In genomic region chr2:84556888-84557514, GRCm38 (mm10) we compare ENCODE assay signal across 8 mouse cellular contexts.
DNase-seq lines count a peak whose midpoint lies in the region; ATAC-seq lines count a peak whose summit lies in the region.

No protein-coding gene starts in this region.

- peak overlapping the region; percentile 2; the same call in 1 of the 2 replicates for H3K4me3 ChIP-seq in kidney, embryonic 16.5 days (ENCODE audit: low read length)
- peak overlapping the region; percentile 25; the same call in 1 of the 2 replicates for H3K4me3 ChIP-seq in heart, embryonic 16.5 days (ENCODE audit: low read length)
- no peak overlapping the region for H3K4me3 ChIP-seq in forebrain, embryonic 14.5 days (ENCODE audit: low read depth, low read length)

- intact Hi-C loops in left cerebral cortex, postnatal 4 days (cut with DNase I): no loop called here

- H3K4me1 ChIP-seq in kidney, embryonic 16.5 days (ENCODE audit: insufficient read depth, low read length): no peaks in the 10 kb centered on the region
- no peaks in the 10 kb centered on the region for H3K4me1 ChIP-seq in heart, embryonic 16.5 days (ENCODE audit: control insufficient read depth, insufficient read depth, low read length)
- H3K4me1 ChIP-seq in forebrain, embryonic 14.5 days (ENCODE audit: control insufficient read depth, insufficient read depth, low read length): no peaks in the 10 kb centered on the region

- no peak overlapping the region for H3K9ac ChIP-seq in kidney, embryonic 16.5 days (replicated peaks; ENCODE audit: low read length)
- H3K9ac ChIP-seq in heart, embryonic 16.5 days (ENCODE audit: low read length): no peak overlapping the region
- no peak overlapping the region for H3K9ac ChIP-seq in forebrain, embryonic 14.5 days (ENCODE audit: low read length)

- H3K27ac ChIP-seq in kidney, embryonic 16.5 days (ENCODE audit: low read length): no peak overlapping the region
- H3K27ac ChIP-seq in heart, embryonic 16.5 days (ENCODE audit: low read length): no peak overlapping the region
- H3K27ac ChIP-seq in forebrain, embryonic 14.5 days (ENCODE audit: low read depth, low read length): no peak overlapping the region

- H3K4me2 ChIP-seq in kidney, embryonic 16.5 days (replicated peaks; ENCODE audit: low read depth, low read length): peak overlapping the region; percentile 41
- H3K4me2 ChIP-seq in heart, embryonic 16.5 days (ENCODE audit: low read depth, low read length): peak overlapping the region; percentile 54
- no peak overlapping the region for H3K4me2 ChIP-seq in forebrain, embryonic 14.5 days (ENCODE audit: low read length)

- 47% methylated on average over 10 of the region's 10 CpGs for WGBS in kidney, embryonic 16.5 days
- 45% methylated on average over 10 of the region's 10 CpGs for WGBS in heart, embryonic 16.5 days
- WGBS in forebrain, embryonic 14.5 days: 58% methylated on average over 10 of the region's 10 CpGs

- DNase-seq in kidney, postnatal 25 days: no peak
- peak; percentile 88 for DNase-seq in brain, adult 2 months (ENCODE audit: low read depth, low spot score)
- DNase-seq in left cerebral cortex, postnatal 4 days: peak; percentile 7
- DNase-seq in ovary, postnatal 36 days (ENCODE audit: low spot score): peak; percentile 12
- DNase-seq in forebrain, embryonic 14.5 days (ENCODE audit: low spot score): no peak
- DNase-seq in spleen, postnatal 14 days (ENCODE audit: low spot score in 2 of 2): no peak

- no peaks in the 10 kb centered on the region for H3K27me3 ChIP-seq in kidney, embryonic 16.5 days (ENCODE audit: insufficient read depth, low read length)
- H3K27me3 ChIP-seq in heart, embryonic 16.5 days (ENCODE audit: control insufficient read depth, insufficient read depth, low read length): no peaks in the 10 kb centered on the region
- no peaks in the 10 kb centered on the region for H3K27me3 ChIP-seq in forebrain, embryonic 14.5 days (replicated peaks; ENCODE audit: control insufficient read depth, insufficient read depth, low read length)

- H3K9me3 ChIP-seq in kidney, embryonic 16.5 days (ENCODE audit: low read length): no peaks in the 10 kb centered on the region
- no peaks in the 10 kb centered on the region for H3K9me3 ChIP-seq in heart, embryonic 16.5 days (replicated peaks; ENCODE audit: control insufficient read depth, low read length)
- no peaks in the 10 kb centered on the region for H3K9me3 ChIP-seq in forebrain, embryonic 14.5 days (replicated peaks; ENCODE audit: control insufficient read depth, low read length)

- no peak for ATAC-seq in kidney, embryonic 16.5 days (ENCODE audit: low FRiP score, low TSS enrichment)
- ATAC-seq in heart, embryonic 16.5 days (replicated peaks; ENCODE audit: extremely low read depth, insufficient read depth, low FRiP score): no peak
- ATAC-seq in forebrain, embryonic 14.5 days: no peak

- no peaks in the 10 kb centered on the region for H3K36me3 ChIP-seq in kidney, embryonic 16.5 days (ENCODE audit: insufficient read depth, low read length)
- H3K36me3 ChIP-seq in heart, embryonic 16.5 days (ENCODE audit: control insufficient read depth, insufficient read depth): no peaks in the 10 kb centered on the region
- H3K36me3 ChIP-seq in forebrain, embryonic 14.5 days (ENCODE audit: control insufficient read depth, insufficient read depth, low read length): no peaks in the 10 kb centered on the region

Comparison
In these comparisons a context has a peak if more than half of its experiments do, and no peak if none do; other contexts are left out.
1. DNase-seq: peak in brain, adult 2 months (single experiment), left cerebral cortex, postnatal 4 days (single experiment) and ovary, postnatal 36 days (single experiment); none in kidney, postnatal 25 days (0 of 2), forebrain, embryonic 14.5 days (single experiment) and spleen, postnatal 14 days (0 of 2).